Mouse (Mus musculus) B cell, adult 62 days (primary cell): ENCODE results near the gene 9130019O22Rik. TPM values are rescaled to one million over a fixed set of nuclear protein-coding genes. Genes with fewer than 3 reads are reported as not detected.

ENCODE experiments used
- total RNA-seq: library from RNA; stranded (reverse); gene quantifications from 4 replicates; pipeline ENCODE4 v1.2.4, GENCODE M21; 2023

9130019O22Rik gene
- 2.9 to 4.1 TPM (median 3.2 TPM) in 4 replicates for total RNA-seq

DNA sequence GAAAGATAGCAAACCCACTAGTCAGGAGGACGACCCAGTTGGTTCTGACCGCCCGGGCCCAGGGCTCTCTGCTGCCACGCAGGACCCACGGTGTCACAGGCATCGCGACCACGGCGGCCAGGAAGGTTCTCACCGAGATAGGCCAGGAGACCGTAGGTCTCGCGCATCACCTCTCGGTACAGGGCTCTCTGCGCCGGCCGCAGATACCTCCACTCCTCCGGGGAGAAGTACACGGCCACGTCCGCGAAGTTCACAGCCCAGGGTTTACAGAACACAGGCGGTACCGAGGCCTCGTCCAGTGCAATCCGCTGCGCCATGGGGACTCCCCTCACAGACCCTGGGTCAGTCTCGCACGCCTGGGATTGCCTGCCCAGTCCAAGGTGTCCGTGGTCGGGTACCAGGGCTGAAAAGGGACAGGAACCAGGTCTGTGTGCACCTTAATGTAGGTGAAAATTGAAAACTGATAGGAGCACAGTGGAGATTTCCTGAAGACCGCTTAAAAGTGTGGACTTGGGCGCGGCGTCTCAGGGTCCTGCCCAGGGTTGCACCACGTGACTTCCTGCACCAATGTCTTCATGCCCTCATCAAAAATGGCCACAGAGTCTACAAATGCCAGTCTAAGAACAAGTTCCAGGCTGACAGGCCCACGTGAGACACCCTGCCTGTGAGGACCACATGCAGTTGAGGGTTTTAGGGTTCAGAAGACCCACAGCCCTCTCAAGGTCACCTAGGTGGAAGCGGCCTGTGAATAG, at the start of gene 9130019O22Rik:
Gene 9130019O22Rik, minus strand, starts transcription at position 526 of the 752 bp plus-strand sequence.

GRCm38 (mm10) chr7:127421388-127422191, 34.6 kb upstream of the 9130019O22Rik start, which contains the start of gene Zfp688:
Zfp688 (minus strand) TSS chr7:127422068.

GRCm38 (mm10) chr7:127406002-127406987, 19.3 kb upstream of the 9130019O22Rik start, which contains the start of gene Zfp764:
Zfp764 (minus strand) TSS chr7:127406822.

GRCm38 (mm10) chr7:127393157-127393943, 6.4 kb upstream of the 9130019O22Rik start, which contains the start of gene E430018J23Rik:
E430018J23Rik (minus strand) TSS chr7:127393629.

DNA sequence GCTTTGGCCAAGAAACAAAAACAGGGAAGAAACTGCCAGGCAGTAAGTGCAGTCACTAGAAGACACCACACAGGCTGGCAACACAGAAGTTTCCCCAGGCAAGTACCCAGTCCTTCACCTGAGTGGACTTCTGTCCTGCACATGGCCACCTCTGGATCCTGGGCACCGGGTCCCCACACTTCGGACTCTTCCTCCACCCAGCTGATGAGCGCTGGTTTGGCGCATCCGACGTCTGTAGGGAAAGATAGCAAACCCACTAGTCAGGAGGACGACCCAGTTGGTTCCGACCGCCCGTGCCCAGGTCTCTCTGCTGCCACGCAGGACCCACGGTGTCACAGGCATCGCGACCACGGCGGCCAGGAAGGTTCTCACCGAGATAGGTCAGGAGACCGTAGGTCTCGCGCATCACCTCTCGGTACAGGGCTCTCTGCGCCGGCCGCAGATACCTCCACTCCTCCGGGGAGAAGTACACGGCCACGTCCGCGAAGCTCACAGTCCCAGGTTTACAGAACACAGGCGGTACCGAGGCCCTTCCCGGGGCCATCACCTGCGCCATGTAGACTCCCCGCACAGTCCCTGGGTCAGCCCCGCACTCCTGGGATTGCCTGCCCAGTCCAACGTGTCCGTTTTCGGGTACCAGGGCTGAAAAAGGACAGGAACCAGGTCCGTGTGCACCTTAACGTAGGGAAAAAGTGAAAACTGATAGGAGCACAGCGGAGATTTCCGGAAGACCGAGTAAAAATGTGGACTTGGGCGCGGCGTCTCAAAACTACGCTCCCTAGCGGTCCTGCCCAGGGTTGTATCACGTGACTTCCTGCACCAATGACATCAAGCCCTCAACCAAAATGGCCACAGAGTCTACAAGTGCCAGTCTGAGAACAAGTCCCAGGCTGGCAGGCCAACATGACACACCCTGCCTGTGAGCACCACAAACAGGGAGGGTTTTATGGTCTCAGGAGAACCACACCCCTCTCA, 11.4 kb downstream of the 9130019O22Rik start, which contains the start of gene Zfp747:
Gene Zfp747, minus strand, starts transcription at position 780 of the 975 bp plus-strand sequence.

GRCm38 (mm10) chr7:127345512-127346325, 41.2 kb downstream of the 9130019O22Rik start, which contains the start of gene Zfp768:
Zfp768 (minus strand) TSS chr7:127345589.

Other genes starting within 250 kb of the 9130019O22Rik start
- gene Spn, start 249.3 kb downstream of the 9130019O22Rik start, total RNA-seq = 5.3 to 6.6 TPM (median 5.9 TPM) in 4 replicates
- 69.5 to 80.2 TPM (median 75.6 TPM) in 4 replicates for gene Cd2bp2, start 191.1 kb downstream of the 9130019O22Rik start, total RNA-seq
- 49.9 to 72.7 TPM (median 65.7 TPM) in 4 replicates for gene Tbc1d10b, start 178.7 kb downstream of the 9130019O22Rik start, total RNA-seq
- gene Mylpf, start 178.3 kb downstream of the 9130019O22Rik start, total RNA-seq = 4.1 to 8.2 TPM (median 5.3 TPM) in 4 replicates
- gene Zfp553, start 154.1 kb downstream of the 9130019O22Rik start, total RNA-seq = 8.8 to 11.3 TPM (median 10.0 TPM) in 4 replicates
- gene Sept1, start 154.0 kb downstream of the 9130019O22Rik start, total RNA-seq = 398 to 439 TPM (median 400 TPM) in 4 replicates
- 11.6 to 23.5 TPM (median 13.5 TPM) in 4 replicates for gene Zfp771, start 142.9 kb downstream of the 9130019O22Rik start, total RNA-seq
- 14.3 to 19.5 TPM (median 15.7 TPM) in 4 replicates for gene Dctpp1, start 126.5 kb downstream of the 9130019O22Rik start, total RNA-seq
- gene Sephs2, start 113.1 kb downstream of the 9130019O22Rik start, total RNA-seq = 24.1 to 28.3 TPM (median 25.3 TPM) in 4 replicates
- 114 to 124 TPM (median 119 TPM) in 4 replicates for gene Itgal, start 90.9 kb downstream of the 9130019O22Rik start, total RNA-seq
- 2.3 to 4.1 TPM (median 3.3 TPM) in 4 replicates for gene Zfp768, start 41.6 kb downstream of the 9130019O22Rik start, total RNA-seq
- gene Zfp747, start 11.1 kb downstream of the 9130019O22Rik start, total RNA-seq = 11.6 to 15.7 TPM (median 12.1 TPM) in 4 replicates
- 4.6 to 7.8 TPM (median 6.1 TPM) in 4 replicates for gene E430018J23Rik, start 6.5 kb upstream of the 9130019O22Rik start, total RNA-seq
- 7.5 to 9.6 TPM (median 9.1 TPM) in 4 replicates for gene Zfp764, start 19.7 kb upstream of the 9130019O22Rik start, total RNA-seq
- 12.3 to 17.4 TPM (median 14.9 TPM) in 4 replicates for gene Zfp688, start 34.9 kb upstream of the 9130019O22Rik start, total RNA-seq
- gene Zfp689, start 62.0 kb upstream of the 9130019O22Rik start, total RNA-seq = 4.0 to 6.0 TPM (median 4.9 TPM) in 4 replicates
- 136 to 150 TPM (median 139 TPM) in 4 replicates for gene Prr14, start 72.4 kb upstream of the 9130019O22Rik start, total RNA-seq
- gene Fbrs, start 92.0 kb upstream of the 9130019O22Rik start, total RNA-seq = 294 to 330 TPM (median 310 TPM) in 4 replicates
- gene Srcap, start 124.8 kb upstream of the 9130019O22Rik start, total RNA-seq = 220 to 229 TPM (median 223 TPM) in 4 replicates
- 45.9 to 50.2 TPM (median 48.5 TPM) in 4 replicates for gene Gm42715, start 132.4 kb upstream of the 9130019O22Rik start, total RNA-seq
- 8.3 TPM in 1 of 4 replicates, not detected in the others for gene Tmem265, start 174.2 kb upstream of the 9130019O22Rik start, total RNA-seq
- gene Phkg2, start 186.2 kb upstream of the 9130019O22Rik start, total RNA-seq = 119 to 136 TPM (median 126 TPM) in 4 replicates
- gene Ccdc189, start 201.4 kb upstream of the 9130019O22Rik start, total RNA-seq = 0.38 to 1.5 TPM (median 0.60 TPM) in 4 replicates
- 148 to 154 TPM (median 150 TPM) in 4 replicates for gene Rnf40, start 201.6 kb upstream of the 9130019O22Rik start, total RNA-seq
- 3.0 to 5.8 TPM (median 3.5 TPM) in 4 replicates for gene Zfp629, start 228.6 kb upstream of the 9130019O22Rik start, total RNA-seq